Mouse (Mus musculus): ENCODE data around the gene Slc22a17. TPM values are rescaled to one million over a fixed set of nuclear protein-coding genes. Genes with fewer than 3 reads are reported as not detected.

The Slc22a17 gene
- polyA plus RNA-seq, 1 experiment from 2014 or later = 53.8 TPM

GRCm38 (mm10) chr14:54937361-54938182 is 24.6 kb upstream of the Slc22a17 start:
- no peak for ATAC-seq (replicated peaks; ENCODE audit: low FRiP score)
- H3K4me1 ChIP-seq = peaks cover 35% of the 10 kb centered on the region

GRCm38 (mm10) chr14:54936831-54937160 is 23.9 kb upstream of the Slc22a17 start:
- H3K27ac ChIP-seq = peak overlapping the region; percentile 82
- 18% methylated on average over 6 of the region's 6 CpGs for WGBS
- peak overlapping the region; percentile 41 for H3K4me2 ChIP-seq
- H3K9me3 ChIP-seq (replicated peaks) = no peaks in the 10 kb centered on the region
- H3K36me3 ChIP-seq = no peaks in the 10 kb centered on the region
- ATAC-seq (replicated peaks; ENCODE audit: low FRiP score) = no peak; the same call in 1 of the 2 replicates
- peak overlapping the region; percentile 5; the same call in 1 of the 2 replicates for H3K9ac ChIP-seq
- 0 out of 2 replicates have a peak overlapping the region, but pooled peaks have one; percentile 12 for H3K4me3 ChIP-seq (replicated peaks)
- no peaks in the 10 kb centered on the region for H3K27me3 ChIP-seq
- H3K4me1 ChIP-seq = peaks cover 35% of the 10 kb centered on the region

More at GRCm38 (mm10) chr14:54937361-54938182, 24.6 kb upstream of the Slc22a17 start:
- no peak overlapping the region for H3K9ac ChIP-seq
- H3K27ac ChIP-seq = no peak overlapping the region
- H3K36me3 ChIP-seq = no peaks in the 10 kb centered on the region
- H3K4me2 ChIP-seq = no peak overlapping the region
- no peaks in the 10 kb centered on the region for H3K9me3 ChIP-seq (replicated peaks)
- no peak overlapping the region for H3K4me3 ChIP-seq (replicated peaks)
- no peaks in the 10 kb centered on the region for H3K27me3 ChIP-seq
- WGBS = 83% methylated on average over 16 of the region's 16 CpGs

GRCm38 (mm10) chr14:54935904-54936830 is 23.2 kb upstream of the Slc22a17 start, which contains the start of gene Cmtm5:
Gene Cmtm5 (plus strand): TSS chr14:54936261.
- Histone ChIP-seq H3K4me3 (replicated peaks) (0 out of 2 replicates have a peak within 1 kb of the TSS, but pooled peaks have one; percentile 12), H3K4me1 (peaks cover 35% of the 10 kb centered on the region), H3K36me3 (no peaks in the 10 kb centered on the region), H3K27ac (peak within 1 kb of the TSS; percentile 82), H3K27me3 (no peaks in the 10 kb centered on the region), H3K9me3 (replicated peaks) (no peaks in the 10 kb centered on the region), H3K9ac (peak within 1 kb of the TSS; percentile 5; the same call in 1 of the 2 replicates), H3K4me2 (peak within 1 kb of the TSS; percentile 41)
- 18% methylated on average over 8 of the region's 8 CpGs for WGBS
- ATAC-seq (replicated peaks; ENCODE audit: low FRiP score) = peak; percentile 57

- Histone ChIP-seq H3K4me3 (replicated peaks) (no peak within 1 kb of the TSS), H3K4me1 (peaks cover 35% of the 10 kb centered on the region), H3K4me2 (no peak within 1 kb of the TSS), H3K27ac (no peak within 1 kb of the TSS), H3K36me3 (no peaks in the 10 kb centered on the region), H3K9ac (no peak within 1 kb of the TSS), H3K9me3 (replicated peaks) (no peaks in the 10 kb centered on the region), H3K27me3 (no peaks in the 10 kb centered on the region)
- 31% methylated on average over 6 of the region's 6 CpGs for WGBS
- ATAC-seq (replicated peaks; ENCODE audit: low FRiP score) = no peak
These were observed 19.8 kb upstream of the Slc22a17 start, which contains the start of gene Il25 for GRCm38 (mm10) chr14:54932645-54933150. Gene Il25 (plus strand): TSS chr14:54932695.

GRCm38 (mm10) chr14:54930431-54930830 is 17.5 kb upstream of the Slc22a17 start:
- Histone ChIP-seq H3K9me3 (replicated peaks) (no peaks in the 10 kb centered on the region), H3K4me2 (no peak overlapping the region), H3K27me3 (no peaks in the 10 kb centered on the region), H3K36me3 (no peaks in the 10 kb centered on the region), H3K27ac (no peak overlapping the region), H3K9ac (no peak overlapping the region), H3K4me3 (replicated peaks) (no peak overlapping the region), H3K4me1 (peaks cover 40% of the 10 kb centered on the region)
- WGBS = 39% methylated on average over 2 of the region's 2 CpGs
- ATAC-seq (replicated peaks; ENCODE audit: low FRiP score) = no peak

GRCm38 (mm10) chr14:54929801-54930200 is 16.9 kb upstream of the Slc22a17 start:
- Histone ChIP-seq H3K27me3 (no peaks in the 10 kb centered on the region), H3K4me3 (replicated peaks) (no peak overlapping the region), H3K4me1 (peaks cover 45% of the 10 kb centered on the region), H3K9ac (no peak overlapping the region), H3K9me3 (replicated peaks) (no peaks in the 10 kb centered on the region), H3K36me3 (no peaks in the 10 kb centered on the region), H3K27ac (no peak overlapping the region), H3K4me2 (no peak overlapping the region)
- 69% methylated on average over 5 of the region's 5 CpGs for WGBS
- no peak for ATAC-seq (replicated peaks; ENCODE audit: low FRiP score)

- peak overlapping the region; percentile 94 for H3K4me2 ChIP-seq
- H3K36me3 ChIP-seq = peaks cover 4% of the 10 kb centered on the region
- no peaks in the 10 kb centered on the region for H3K9me3 ChIP-seq (replicated peaks)
- no peak for ATAC-seq (replicated peaks; ENCODE audit: low FRiP score)
- peak overlapping the region; percentile 74 for H3K9ac ChIP-seq
- H3K4me1 ChIP-seq = peaks cover 52% of the 10 kb centered on the region
- peak overlapping the region; percentile 99 for H3K27ac ChIP-seq
- H3K27me3 ChIP-seq = no peaks in the 10 kb centered on the region
- peak overlapping the region; percentile 51 for H3K4me3 ChIP-seq (replicated peaks)
- WGBS = 13% methylated on average over 7 of the region's 7 CpGs
These were observed 14.4 kb upstream of the Slc22a17 start for GRCm38 (mm10) chr14:54927296-54927695.

GRCm38 (mm10) chr14:54926401-54927158 is 13.6 kb upstream of the Slc22a17 start:
- Histone ChIP-seq H3K4me2 (peak overlapping the region; percentile 94), H3K9me3 (replicated peaks) (no peaks in the 10 kb centered on the region), H3K4me3 (replicated peaks) (peak overlapping the region; percentile 51), H3K4me1 (peaks cover 52% of the 10 kb centered on the region), H3K27ac (peak overlapping the region; percentile 99), H3K9ac (peak overlapping the region; percentile 74), H3K36me3 (peaks cover 11% of the 10 kb centered on the region), H3K27me3 (no peaks in the 10 kb centered on the region)
- ATAC-seq (replicated peaks; ENCODE audit: low FRiP score) = peak; percentile 87
- WGBS = under 1% methylated on average over 55 of the region's 58 CpGs

- Histone ChIP-seq H3K27me3 (no peaks in the 10 kb centered on the region), H3K4me2 (peak within 1 kb of the TSS; percentile 94), H3K9me3 (replicated peaks) (peaks cover 5% of the 10 kb centered on the region), H3K27ac (peak within 1 kb of the TSS; percentile 99), H3K4me3 (replicated peaks) (peak within 1 kb of the TSS; percentile 51), H3K9ac (peak within 1 kb of the TSS; percentile 74), H3K36me3 (peaks cover 20% of the 10 kb centered on the region), H3K4me1 (peaks cover 51% of the 10 kb centered on the region)
- 3% methylated on average over 57 of the region's 57 CpGs for WGBS
- ATAC-seq (replicated peaks; ENCODE audit: low FRiP score) = peak; percentile 60
These were observed 12.7 kb upstream of the Slc22a17 start, which contains the start of gene Efs for GRCm38 (mm10) chr14:54925349-54926342. Gene Efs (minus strand): TSS chr14:54926126.

- Histone ChIP-seq H3K4me3 (replicated peaks) (peak overlapping the region; percentile 51), H3K9me3 (replicated peaks) (peaks cover 5% of the 10 kb centered on the region), H3K9ac (peak overlapping the region; percentile 74), H3K36me3 (peaks cover 29% of the 10 kb centered on the region), H3K4me2 (peak overlapping the region; percentile 94), H3K27ac (peak overlapping the region; percentile 99), H3K27me3 (no peaks in the 10 kb centered on the region), H3K4me1 (peaks cover 45% of the 10 kb centered on the region)
- peak; percentile 31 for ATAC-seq (replicated peaks; ENCODE audit: low FRiP score)
- WGBS = 16% methylated on average over 7 of the region's 7 CpGs
These were observed 11.9 kb upstream of the Slc22a17 start for GRCm38 (mm10) chr14:54924641-54925348.

All from kidney, embryonic 15.5 days (tissue).